Mouse (Mus musculus): ENCODE measurements around the gene Atp4b.
A peak's percentile ranks its signal among the peaks of the same experiment; 100 is the strongest.

Gene Atp4b

DNA sequence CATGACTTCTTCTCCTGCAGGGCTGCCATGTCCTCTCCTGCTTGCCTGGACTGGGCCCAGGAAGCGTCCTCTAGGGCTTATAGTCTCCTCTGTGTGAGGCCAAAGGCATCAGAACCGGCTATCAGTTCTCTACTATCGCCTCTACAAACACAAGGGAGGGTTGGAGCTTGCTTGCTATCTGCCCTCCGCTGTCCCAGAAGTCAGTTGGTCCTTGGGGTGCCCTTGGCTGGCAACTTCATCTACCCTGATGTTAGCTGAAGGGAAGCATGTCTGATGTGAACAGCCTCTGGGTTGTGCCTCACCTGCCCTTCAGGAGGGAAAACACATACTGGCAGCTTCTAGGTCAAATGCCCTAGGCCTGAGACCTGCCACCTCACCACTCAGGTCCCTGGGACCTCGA is at the start of gene Atp4b:
Gene Atp4b, minus strand, starts transcription at position 101 of the 400 bp plus-strand sequence.
- no peak for DNase-seq (ENCODE audit: inconsistent ontology term)

DNA sequence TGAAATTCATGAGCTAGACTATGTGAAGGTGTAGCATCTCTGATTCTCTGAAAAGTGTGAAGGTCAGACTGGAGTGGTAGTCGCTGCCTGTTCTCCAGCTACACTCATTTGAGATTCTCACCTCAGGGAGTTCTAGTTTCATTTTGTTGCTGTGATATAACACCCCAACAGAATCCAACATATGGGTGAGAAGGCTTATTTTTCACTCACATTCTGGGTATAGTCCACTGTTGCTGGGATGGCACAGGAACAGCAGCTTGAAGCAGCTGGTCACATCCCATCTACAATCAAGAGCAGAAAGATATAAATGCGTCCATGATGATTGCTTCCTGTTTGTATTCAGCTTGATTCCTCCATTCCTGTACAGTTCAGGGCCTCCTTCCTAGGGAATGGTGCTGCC is 45.5 kb upstream of the Atp4b start:
- no peak for DNase-seq (ENCODE audit: inconsistent ontology term)

DNA sequence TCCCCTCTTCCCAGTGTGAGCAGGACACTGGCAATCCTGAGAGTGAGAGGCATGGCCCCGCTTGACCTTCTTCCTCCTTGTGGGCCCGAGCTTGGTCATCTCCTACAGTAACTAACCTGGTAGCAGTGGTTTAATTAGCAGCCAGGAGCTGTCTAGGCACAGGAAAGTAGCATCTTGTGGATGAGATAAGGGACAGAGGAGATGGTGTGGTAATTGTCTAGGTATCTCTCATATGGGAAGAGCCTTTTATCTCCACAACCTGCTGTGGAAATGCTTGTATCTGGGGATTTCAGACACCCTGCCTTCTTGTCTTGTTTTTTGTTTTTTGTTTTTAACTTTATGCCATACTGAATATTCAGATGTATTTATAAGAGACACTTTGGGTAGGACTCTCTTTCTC is 40.9 kb upstream of the Atp4b start:
- no peak for DNase-seq (ENCODE audit: inconsistent ontology term)

DNA sequence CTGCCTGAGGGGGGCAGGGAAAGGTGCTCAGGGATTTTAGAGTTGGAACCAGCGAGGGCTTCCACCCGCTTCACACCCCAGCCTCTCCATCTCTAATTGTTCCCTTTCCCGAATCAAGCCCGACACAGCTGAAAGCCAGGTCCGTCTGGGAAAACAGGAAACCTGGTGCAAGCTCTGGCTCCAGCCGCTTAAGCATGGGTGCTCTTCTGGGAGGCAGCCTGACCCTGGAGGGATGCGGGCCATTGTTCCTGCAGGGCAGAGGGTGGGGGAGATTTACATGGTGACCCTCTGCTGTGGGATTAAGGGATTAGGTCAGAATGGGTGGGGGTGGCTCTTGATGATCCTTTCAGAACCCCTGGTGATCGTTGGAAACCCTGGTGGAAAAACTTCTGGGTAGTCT is 39.4 kb upstream of the Atp4b start:
- DNase-seq (ENCODE audit: inconsistent ontology term) = no peak

DNA sequence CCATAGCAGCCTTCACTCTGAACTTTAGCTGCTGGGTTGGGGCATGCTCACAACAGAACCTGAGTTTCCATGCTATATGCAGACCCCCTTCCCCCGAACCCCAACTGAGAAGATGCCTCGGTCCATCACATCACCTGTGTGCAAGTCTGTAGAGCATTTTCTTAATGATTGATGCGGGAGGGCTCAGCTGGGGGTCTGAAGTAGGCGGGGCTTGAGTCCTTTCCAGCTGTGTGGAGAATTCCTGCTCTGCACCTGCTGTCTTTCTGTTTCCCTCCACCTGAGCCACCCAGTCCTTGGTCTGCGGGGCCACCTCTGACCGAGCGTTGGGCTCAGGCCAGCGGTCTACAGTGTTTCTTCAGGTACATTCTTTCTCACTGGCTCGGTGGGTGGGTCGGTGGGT is 38.3 kb upstream of the Atp4b start, which contains the start of gene Tmem255b:
Gene Tmem255b, plus strand, starts transcription at position 301 of the 400 bp plus-strand sequence.
- no peak for DNase-seq (ENCODE audit: inconsistent ontology term)

DNA sequence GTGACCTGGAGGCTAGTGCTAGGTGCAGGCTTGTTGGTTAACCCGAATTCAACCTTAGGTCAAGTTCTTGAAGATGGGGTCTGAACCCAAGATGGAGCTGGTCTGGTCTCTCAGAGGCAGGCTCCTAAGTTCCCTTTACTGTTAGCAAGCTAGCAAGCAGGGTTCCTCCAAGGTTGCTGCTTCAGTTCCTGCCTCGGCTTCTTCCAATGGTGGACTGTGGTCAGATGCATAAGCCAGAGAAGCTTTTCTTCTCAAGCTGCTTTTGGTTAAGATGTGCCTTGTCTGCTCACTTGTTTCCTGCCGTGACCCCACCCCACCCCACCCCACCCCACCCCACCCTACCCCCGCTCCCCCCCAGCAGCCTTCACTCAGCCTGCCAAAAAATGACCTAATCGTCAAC is 36.5 kb upstream of the Atp4b start:
- no peak for DNase-seq (ENCODE audit: inconsistent ontology term)

DNA sequence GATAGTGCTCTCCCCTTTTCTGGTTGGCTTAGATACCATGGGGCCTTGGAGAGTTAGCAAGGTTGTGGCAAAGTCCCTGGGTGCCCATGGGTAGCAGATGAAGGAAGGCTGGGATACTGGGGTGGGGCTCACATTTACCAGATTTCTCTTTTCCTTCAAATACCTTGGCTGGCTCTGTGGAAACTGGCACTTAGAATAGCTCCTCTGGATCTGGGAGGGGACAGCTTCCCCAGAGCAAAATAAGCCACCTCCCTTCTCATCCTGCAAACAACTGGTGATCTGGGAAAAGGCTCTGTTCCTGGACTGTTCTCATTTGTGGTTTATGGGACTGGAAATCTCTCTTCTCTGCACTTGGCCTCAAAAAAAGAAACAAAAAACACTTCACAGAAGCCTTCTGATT is 34.2 kb upstream of the Atp4b start:
- DNase-seq (ENCODE audit: inconsistent ontology term) = no peak

DNA sequence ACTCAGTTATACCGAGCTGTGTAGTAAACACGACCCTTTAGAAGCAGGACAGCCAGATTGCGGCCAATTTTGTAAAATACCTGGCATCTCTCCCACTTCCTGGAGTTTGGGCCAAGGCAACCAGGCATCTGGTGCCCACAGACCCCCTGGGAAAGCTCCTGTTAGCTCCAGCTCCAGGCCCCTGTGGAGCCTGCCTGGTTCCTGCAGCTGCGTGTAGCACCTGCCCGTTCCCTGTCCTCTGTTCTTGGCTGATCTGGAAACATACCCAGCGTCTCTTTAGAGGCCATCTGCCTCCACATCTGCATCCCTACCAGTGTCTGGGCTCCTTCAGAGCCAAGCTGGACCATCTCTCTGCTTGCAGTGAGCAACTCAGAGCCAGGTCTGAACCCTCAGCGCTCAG is 33.8 kb upstream of the Atp4b start:
- no peak for DNase-seq (ENCODE audit: inconsistent ontology term)

DNA sequence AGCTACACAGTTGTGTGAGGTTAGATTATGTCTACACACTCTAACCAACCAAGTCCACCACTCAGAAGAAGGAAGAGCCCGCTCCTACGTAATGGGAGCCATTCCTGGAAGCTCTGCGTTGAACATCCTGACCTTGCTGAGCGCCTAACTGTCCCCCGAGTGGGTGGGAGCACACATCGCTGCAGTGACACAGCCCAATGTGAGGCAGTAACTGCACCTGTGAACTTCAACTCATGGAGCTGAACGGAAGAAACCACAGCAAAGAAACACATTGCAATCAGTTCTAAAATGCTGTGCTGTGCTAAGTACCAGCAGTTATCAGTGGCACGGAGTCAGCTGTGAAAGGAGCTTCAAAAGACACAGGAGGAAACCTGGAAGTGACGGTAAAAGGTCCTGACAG is 31.5 kb upstream of the Atp4b start:
- DNase-seq (ENCODE audit: inconsistent ontology term) = no peak

DNA sequence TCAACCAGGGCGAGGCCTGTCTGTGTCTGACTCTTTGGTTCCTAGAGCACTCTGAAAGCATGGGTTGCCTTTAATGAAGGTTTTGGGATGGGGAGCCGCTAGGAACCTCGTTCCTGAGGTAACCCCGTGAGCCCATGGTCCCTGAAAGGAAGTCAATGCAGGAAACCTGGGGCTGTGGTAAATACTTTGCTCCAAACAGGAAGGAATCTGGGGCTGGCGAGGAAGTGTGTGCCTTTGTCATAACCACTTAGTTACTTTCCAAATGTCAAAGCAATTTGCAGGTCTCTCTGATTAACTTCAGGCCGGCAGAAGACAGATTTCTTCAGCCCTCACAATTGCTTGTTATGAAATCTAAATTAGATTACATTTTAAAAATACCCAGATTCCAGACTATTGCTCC is 30.7 kb upstream of the Atp4b start:
- DNase-seq (ENCODE audit: inconsistent ontology term) = no peak

DNA sequence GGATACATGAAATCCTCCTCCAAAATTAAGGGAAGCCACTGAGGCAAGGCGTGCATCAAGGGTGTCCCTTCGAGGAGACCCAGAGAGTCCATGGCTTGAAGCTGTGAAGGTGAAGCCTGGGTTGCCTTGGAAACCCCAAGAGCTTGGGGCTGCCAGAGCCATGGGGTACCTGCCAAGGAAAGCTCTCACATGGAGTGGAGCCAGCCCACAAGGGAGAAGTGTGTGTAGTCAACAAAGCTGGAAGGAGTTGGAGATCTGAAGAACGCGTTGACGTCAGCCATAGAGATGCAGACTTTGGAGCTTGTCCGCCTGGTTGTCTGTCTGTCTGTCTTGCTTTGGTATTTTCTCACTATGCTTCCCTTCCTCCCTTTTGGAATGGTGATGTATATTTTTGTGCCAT is 24.3 kb upstream of the Atp4b start:
- no peak for DNase-seq (ENCODE audit: inconsistent ontology term)

DNA sequence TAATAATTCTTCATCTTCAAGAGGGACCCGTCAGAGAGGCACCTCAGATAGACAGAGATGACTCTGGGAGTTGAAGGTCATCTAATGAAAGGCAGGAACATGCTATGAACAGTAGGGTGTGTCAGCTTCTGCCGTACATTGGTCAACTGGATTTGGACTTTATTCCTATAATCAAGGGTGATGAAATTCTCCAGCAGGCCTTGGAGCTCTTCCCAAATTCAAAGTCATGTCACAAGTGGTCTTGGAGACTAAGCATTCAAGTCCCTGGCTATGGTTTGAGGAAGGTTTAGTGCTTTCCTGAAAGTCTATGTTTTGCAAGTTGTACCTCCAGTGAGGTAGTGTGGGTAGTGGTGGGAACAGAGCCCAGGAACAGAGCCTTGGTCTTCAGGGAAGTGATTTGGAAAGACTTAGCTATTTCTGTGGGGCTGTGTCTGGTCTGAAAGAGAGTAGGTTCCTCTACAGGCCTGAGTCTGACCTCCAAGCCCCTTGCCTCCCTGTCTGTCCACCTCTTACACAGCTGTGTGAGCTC is 22.6 kb upstream of the Atp4b start:
- DNase-seq (ENCODE audit: inconsistent ontology term) = no peak

DNA sequence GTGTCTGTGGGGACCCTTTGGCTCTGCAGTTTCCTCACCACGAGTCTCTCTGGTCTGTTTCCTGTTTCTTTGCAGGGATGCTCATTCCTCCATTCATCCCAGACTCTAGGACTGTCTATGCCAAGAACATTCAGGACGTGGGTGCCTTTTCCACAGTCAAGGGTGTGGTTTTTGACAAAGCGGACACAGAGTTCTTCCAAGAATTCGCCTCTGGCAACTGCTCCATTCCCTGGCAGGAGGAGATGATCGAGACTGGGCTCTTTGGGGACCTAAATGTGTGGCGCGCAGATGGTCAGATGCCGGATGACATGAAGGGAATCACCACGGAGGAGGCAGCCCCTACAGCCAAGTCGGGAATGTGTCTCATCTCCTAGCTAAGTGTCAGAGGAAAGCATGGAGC is 19.3 kb upstream of the Atp4b start:
- DNase-seq (ENCODE audit: inconsistent ontology term) = no peak

DNA sequence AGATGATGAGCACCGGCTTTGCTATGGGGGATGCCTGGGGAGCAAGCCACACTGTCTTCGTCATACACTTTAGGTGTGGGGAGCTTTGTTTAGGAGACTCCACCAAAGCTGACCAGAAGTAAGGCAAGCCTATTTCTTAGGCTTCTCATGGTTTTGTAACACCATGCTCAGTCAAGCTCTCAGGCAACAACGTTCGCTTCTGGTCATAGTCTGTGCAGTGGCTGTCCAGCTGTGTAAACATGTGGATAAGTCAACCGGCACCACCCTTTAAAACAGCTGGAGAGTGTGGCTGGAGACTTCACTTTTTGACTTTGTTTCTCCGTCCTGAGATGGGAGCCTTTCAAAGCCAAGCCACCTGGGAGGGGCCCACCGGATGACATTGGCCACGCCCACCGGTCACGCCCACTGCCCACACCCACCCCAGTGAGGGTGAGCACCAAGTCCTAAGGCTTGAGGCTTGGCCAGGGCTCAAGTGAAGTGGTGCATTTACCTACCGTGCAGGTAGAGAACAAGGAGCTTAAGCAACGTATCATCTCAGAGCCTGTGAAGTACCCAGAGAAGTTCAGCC is 17.3 kb upstream of the Atp4b start:
- no peak for DNase-seq (ENCODE audit: inconsistent ontology term)

DNA sequence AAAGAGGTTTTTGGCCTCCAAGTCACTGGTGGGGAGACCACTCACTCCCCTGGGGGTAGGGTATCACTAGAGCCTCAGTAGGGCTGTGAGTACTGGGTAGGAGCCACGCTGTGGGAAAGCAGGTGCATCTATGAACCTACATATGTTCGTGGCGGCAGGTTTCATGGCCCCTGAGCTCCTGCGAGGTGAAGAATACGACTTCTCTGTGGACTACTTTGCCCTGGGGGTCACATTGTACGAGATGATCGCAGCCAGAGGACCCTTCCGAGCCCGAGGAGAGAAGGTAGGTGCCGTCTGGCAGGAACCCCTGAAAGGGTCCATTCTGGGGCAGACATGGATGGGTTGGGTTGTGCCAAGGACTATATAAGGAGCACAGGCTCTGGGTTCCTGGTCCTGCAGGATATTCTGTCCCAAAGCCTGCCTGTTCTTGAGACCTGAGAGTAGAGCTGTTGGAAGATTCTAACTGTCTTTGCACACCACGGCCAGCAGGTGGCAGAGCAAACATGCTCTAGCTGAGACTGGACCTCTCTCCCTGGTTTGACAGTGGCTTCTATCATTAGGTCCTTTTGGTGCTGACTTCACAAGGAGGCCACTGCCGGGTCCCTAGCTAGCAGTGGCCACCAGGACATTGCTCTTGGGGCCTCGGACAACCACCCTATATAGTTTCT is 16.4 kb upstream of the Atp4b start:
- DNase-seq (ENCODE audit: inconsistent ontology term) = peak; percentile 56

DNA sequence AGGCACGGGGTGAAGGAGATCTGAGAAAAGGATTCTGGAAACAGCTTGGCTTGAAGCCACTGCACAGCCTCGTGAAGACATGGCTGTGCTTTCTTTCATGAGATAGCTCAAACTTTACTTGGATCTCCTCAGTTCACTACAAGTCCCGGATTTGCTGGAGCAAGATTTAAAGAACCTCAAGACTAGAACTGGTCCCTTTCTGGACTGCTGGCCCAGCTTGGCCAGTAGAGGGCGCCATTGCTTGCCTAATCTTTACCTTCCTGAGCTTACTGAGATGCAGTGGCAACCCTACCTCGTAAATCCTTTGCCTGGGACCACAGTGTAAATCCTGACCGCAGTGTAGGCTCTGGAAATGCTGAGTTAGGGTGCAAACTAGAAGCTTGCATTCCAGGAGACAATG is 15.0 kb upstream of the Atp4b start:
- peak; percentile 52 for DNase-seq (ENCODE audit: inconsistent ontology term)

DNA sequence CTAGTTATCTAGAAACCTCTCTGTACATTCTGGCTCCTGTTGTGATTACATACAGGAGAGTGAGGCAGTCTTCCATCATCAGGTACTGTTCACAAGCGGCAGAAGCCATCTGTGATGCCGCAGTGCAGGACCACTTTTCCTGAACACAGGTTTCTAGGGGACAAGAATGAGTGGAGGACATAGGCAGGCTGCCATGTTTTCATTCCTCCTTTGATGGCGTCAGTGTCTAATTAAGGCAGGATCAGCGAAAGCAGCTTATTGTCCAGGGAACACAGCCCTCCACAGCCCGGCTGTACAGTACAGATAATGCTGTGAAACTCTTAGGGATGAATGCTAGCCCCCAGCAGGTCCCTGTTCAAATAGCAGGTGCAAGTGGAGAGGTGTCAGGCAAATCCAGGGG is 9.4 kb upstream of the Atp4b start:
- DNase-seq (ENCODE audit: inconsistent ontology term) = no peak

DNA sequence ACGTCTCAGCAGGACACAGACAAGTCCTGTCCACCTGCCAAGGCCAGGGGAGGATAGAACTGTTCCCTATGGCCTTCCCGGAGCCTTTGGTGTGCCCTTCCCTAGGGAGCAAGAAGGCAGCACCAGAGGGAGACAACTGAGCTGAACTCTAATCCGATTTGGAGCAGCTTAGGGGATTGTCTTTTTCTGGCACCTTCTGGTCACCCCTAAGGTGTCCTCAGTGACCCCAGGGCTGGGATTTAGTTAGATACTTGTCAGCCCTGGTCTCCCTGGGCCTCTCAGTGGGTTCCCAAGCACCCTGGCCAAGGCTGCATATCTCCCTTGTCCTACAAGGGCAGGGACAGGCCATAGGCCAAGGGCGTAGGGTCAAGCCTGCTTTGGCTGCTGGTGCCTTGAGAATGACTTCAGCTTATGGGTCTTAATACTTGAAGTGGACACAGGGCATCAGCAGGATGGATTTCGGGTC is 8.1 kb upstream of the Atp4b start, which contains the start of gene Grk1:
Gene Grk1, plus strand, starts transcription at position 416 of the 466 bp plus-strand sequence.
- no peak for DNase-seq (ENCODE audit: inconsistent ontology term)

DNA sequence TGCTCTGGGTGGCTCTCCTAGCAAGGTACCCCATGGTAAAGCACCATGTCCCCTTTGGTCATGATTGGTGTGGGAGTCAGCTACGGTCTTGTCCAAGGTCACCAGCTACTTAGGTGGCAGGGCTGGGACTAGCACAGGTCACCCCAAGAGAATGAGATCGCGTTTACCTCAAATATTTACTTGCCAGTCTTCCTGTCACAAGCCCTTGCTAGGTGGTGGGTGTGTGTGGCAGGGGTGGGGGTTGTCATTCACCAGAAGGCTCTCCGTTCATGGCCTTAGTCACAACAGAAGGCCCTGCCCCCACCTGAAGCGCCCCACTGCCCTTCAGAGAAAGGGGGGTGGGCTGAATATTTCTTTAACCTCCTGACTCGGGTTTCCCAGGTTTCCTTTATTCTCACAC is 6.9 kb upstream of the Atp4b start:
- no peak for DNase-seq (ENCODE audit: inconsistent ontology term)

DNA sequence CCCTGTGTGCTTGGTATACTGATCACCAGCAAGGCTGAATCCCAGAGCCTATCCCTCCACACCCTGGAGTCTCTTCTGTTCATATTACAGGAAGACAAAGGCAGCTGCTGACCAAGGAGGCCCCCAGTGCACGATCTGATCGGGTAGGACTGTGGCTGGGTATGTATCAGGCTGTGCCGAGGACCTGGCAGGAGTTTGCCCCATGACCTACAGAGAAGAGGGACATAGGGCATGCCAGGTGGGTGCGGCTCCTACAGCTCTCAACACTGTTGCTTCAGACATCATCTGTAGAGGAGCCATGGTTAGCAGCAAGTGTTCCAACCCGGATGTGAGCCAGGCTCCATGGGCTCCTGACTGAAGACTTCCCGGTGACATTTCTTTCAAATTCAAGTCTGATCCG is 2.8 kb downstream of the Atp4b start:
- DNase-seq (ENCODE audit: inconsistent ontology term) = no peak

DNA sequence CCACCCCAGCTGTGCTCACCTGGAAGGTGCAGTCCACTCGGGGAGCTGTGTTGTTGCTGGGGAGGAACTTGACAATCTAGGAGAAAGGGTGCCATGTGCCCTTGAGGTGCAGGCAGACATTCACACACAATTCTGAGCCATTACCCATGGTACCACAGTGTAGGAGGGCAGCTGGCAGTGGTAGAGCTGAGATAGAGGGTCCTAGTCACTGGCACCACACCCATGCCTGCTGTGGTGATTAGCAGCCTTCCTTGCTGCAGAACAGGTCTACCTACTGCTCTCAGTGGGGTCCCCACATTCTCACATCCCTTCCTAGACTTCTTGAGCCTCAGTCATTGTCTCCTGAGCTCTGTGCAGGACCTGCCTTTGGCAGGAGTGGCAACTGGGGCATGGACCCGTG is 7.9 kb downstream of the Atp4b start:
- no peak for DNase-seq (ENCODE audit: inconsistent ontology term)

DNA sequence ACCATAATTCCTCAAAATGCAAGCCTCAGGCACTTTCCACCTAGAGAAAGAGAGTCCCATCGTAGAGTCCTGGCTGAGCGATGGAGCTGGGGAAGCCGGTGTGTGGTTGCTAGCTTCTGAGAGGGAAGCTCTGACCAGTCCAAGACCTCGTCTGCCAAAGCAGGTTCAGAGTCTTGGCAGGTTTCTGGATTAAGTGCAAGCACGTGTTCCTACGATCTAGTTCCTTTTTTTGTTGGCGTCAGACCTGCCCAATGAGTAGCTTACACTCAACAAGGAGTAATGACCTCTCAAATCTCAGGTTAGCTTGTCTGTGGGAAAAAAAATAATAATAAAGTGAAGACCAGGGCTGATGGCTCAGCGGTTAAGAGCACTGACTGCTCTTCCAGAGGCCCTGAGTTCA is 8.9 kb downstream of the Atp4b start:
- DNase-seq (ENCODE audit: inconsistent ontology term) = no peak

DNA sequence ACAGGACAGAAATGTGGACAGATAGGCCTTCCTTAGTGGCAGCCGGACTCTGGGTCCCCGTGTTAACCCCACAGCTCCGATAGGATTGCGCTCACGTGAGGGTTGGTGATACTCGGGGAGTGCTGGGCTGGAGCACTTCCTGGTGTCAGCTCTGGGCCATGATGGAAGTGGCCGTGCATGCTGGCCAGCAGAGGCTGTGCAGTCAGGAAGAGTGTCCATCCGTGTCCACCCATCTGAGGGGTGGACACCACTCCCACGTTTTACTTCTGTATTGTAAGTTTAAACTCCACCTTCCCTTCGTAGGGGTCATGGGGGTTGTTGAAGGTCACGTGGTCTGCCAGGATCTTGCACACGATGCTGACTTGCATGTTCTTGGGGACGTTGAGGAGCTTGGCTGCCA is 10.3 kb downstream of the Atp4b start:
- DNase-seq (ENCODE audit: inconsistent ontology term) = no peak

DNA sequence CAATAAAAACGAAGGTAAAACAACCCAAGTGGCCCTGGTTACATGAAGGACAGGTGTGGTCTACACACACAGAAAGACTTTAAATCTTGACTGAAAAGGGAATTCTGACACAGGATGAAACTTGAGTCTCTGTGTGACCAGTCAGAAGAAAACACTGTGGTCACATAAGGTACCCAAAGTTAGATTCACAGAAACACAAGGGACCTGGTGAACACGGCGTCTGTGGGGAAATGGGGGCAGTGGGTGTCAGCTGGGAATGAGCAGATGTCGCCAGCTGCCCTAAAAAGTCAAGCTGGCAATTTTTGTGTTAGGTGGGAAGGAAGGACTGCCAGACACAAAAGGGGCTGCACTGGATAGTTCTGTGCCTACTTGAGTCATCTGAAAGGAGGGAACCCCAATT is 13.6 kb downstream of the Atp4b start:
- DNase-seq (ENCODE audit: inconsistent ontology term) = no peak

All from Muller cell, postnatal 12 days (primary cell).